Mouse (Mus musculus) forebrain, embryonic 13.5 days (tissue): ENCODE data around the gene Fzd5. TPM values are rescaled to one million over a fixed set of nuclear protein-coding genes. Genes with fewer than 3 reads are reported as not detected.
A peak's percentile ranks its signal among the peaks of the same experiment; 100 is the strongest.

Source experiments
- ATAC-seq: fragments of 200-750 bp; cut with Nextera tagmentation; 2 replicates; pipeline ENCODE4 v1.8.0; 2017
- H3K27ac ChIP-seq: fragments of 300-500 bp; sonication (generic); 2 replicates; pipeline ENCODE4 v1.5.1; 2015; ENCODE audit warnings: inconsistent platforms, mild to moderate bottlenecking, moderate library complexity
- H3K27me3 ChIP-seq: fragments of 300-500 bp; sonication (generic); 2 replicates; pipeline ENCODE4 v1.6.1; 2015; ENCODE audit warnings: mild to moderate bottlenecking, inconsistent platforms
- H3K36me3 ChIP-seq: fragments of 300-500 bp; sonication (generic); 2 replicates; pipeline ENCODE4 v1.6.1; 2015; ENCODE audit warnings: mild to moderate bottlenecking, inconsistent platforms; ENCODE audit not compliant: poor library complexity, severe bottlenecking
- H3K4me1 ChIP-seq: fragments of 300-500 bp; sonication (generic); 2 replicates; pipeline ENCODE4 v1.6.1; 2015; ENCODE audit warnings: inconsistent platforms
- H3K4me2 ChIP-seq: fragments of 300-500 bp; sonication (generic); 2 replicates; pipeline ENCODE4 v1.6.1; 2015; ENCODE audit warnings: inconsistent platforms, mild to moderate bottlenecking, moderate library complexity
- H3K4me3 ChIP-seq: fragments of 300-500 bp; sonication (generic); 2 replicates; pipeline ENCODE4 v1.5.1; 2015; ENCODE audit warnings: mild to moderate bottlenecking, inconsistent platforms
- H3K9ac ChIP-seq: fragments of 300-500 bp; sonication (generic); 2 replicates; pipeline ENCODE4 v1.6.1; 2015; ENCODE audit warnings: mild to moderate bottlenecking, inconsistent platforms
- H3K9me3 ChIP-seq: fragments of 300-500 bp; sonication (generic); replicated peaks from 2 replicates; pipeline ENCODE4 v1.6.1; 2016; ENCODE audit warnings: inconsistent platforms
- WGBS: fragments of 180-500 bp; shearing (Covaris S2); methylation state at CpG from one replicate; pipeline ENCODE4 v1.1.7; 2015; 5-methylcytosine and 5-hydroxymethylcytosine counted together
- polyA plus RNA-seq: library from polyadenylated mRNA; unstranded; fragments of >200 nt; fragmentation: Nextera tagmentation; extraction: Ambion mirVana; gene quantifications from 2 replicates; pipeline ENCODE4 v1.2.1, GENCODE M21; 2015

Fzd5 gene
- polyA plus RNA-seq, 1 experiment from 2014 or later = 0.56 TPM

DNA sequence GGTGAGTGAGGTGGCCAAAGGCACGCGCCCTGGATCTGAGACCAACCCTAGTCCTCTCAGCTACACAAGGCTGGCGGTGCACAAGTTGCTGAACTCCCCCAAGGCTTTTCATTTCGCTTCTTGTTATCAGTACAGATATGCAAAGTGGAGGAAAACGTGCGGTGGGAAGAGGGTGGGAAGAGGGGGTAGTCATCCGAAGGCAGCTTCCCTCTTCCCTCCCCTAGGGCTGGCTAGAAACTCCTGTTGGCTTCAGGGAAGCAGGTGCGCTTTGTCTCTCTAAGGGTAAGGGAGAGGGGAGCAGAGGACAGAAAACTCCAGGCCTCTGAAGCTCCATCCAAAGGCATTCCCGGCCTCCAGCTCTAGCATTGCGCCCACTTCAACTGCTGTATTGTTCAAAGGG, 5.4 kb downstream of the Fzd5 start:
- peaks cover 44% of the 10 kb centered on the region for H3K4me1 ChIP-seq
- no peak overlapping the region for H3K27ac ChIP-seq
- H3K27me3 ChIP-seq = peaks cover 66% of the 10 kb centered on the region
- H3K4me3 ChIP-seq = no peak overlapping the region
- H3K9ac ChIP-seq = peak overlapping the region; percentile 31; the same call in 1 of the 2 replicates
- H3K9me3 ChIP-seq = no peaks in the 10 kb centered on the region
- WGBS = 36% methylated on average over 10 of the region's 10 CpGs
- no peak for ATAC-seq
- no peak overlapping the region; the same call in 1 of the 2 replicates for H3K4me2 ChIP-seq
- no peaks in the 10 kb centered on the region for H3K36me3 ChIP-seq

DNA sequence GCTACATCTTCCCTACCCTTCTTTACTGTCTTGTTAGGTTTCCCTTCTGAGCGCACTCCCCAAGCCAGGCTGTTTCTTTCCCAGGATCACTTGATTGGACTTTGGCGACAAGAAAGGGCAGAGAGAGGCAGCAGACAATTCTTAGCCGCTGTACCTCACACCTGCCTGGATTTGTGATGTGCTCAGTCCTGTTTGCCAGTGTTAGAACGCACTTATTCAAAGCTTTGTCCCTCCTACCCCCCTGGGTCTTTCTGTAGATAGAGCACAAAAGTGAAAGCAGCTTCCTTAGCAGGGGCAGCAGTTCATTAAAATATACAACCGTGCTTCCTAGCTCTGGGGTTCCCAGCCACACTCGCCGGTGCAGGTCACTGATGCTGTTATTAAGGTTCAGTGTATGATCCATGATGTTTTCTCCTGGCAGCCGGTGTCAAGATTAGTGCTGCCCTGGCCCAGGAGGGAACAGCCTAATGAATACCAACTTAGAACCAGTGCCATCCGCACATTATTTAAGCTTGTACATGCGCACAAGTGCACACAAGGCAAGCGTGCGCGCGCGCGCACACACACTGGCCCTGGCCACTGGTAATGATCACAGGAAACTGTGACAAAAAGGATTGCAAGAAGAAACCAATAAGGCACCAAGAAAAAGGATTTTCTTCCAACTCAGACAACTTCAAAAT, 6.1 kb downstream of the Fzd5 start:
- WGBS = 62% methylated on average over 16 of the region's 16 CpGs
- Histone ChIP-seq H3K9ac (no peak overlapping the region), H3K9me3 (no peaks in the 10 kb centered on the region), H3K27ac (no peak overlapping the region), H3K36me3 (no peaks in the 10 kb centered on the region), H3K4me1 (peaks cover 37% of the 10 kb centered on the region), H3K4me2 (no peak overlapping the region), H3K4me3 (no peak overlapping the region), H3K27me3 (peaks cover 59% of the 10 kb centered on the region)
- ATAC-seq = no peak

DNA sequence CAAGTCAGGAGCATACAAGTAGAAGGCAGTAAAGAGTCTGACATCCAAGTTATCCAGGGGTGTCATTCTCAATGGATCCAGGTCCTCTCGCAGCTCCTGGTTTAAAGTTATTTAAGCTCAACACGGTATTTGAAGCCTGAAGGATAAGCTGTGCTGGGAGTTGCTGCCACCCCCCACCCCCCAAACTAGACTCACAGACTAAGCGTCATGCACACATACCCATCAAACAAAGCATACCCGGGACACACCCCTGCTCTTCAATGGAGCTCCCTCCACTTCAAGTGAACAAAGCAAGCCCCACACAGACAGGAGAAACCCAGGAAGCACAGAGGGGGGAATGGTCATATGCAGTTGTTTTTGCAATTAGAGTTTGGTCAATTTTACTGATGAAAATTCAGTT, 7.5 kb downstream of the Fzd5 start:
- peaks cover 45% of the 10 kb centered on the region for H3K27me3 ChIP-seq
- H3K36me3 ChIP-seq = no peaks in the 10 kb centered on the region
- H3K4me1 ChIP-seq = peaks cover 23% of the 10 kb centered on the region
- no peak overlapping the region for H3K27ac ChIP-seq
- H3K9me3 ChIP-seq = no peaks in the 10 kb centered on the region
- H3K4me3 ChIP-seq = no peak overlapping the region
- H3K9ac ChIP-seq = no peak overlapping the region
- no peak for ATAC-seq
- 60% methylated on average over 4 of the region's 4 CpGs for WGBS
- H3K4me2 ChIP-seq = no peak overlapping the region

DNA sequence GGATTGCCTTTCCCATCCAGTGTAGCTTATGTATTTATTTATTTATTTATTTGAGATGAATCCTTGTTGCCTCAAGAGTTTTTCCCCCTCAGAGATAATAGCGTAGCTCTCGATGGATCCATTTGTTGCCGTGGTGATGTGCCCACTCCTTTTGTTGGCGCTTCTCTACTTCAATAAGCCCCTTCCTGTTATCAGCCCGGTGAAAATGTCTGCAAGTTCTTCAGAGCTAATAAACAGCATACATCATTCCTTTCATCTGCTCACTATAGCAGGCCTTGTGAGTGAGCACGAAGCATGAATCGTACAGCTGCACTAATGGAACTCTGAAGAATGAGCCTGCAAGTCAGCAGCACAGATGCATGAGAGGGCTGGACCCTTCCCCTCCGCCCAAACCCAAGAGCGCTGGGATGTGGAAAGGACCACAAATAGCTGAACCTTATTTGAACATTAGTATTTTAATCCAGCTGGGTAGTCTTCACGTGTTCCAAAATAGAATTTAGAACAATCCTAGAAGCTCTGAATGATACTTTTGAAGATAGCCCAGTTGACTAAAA, 16.4 kb downstream of the Fzd5 start:
- Histone ChIP-seq H3K9me3 (no peaks in the 10 kb centered on the region), H3K4me3 (no peak overlapping the region), H3K27ac (no peak overlapping the region), H3K36me3 (peaks cover 27% of the 10 kb centered on the region), H3K4me1 (peaks cover 14% of the 10 kb centered on the region), H3K27me3 (no peaks in the 10 kb centered on the region), H3K9ac (no peak overlapping the region), H3K4me2 (no peak overlapping the region)
- WGBS = 50% methylated on average over 10 of the region's 10 CpGs
- ATAC-seq = peak; percentile 43; the same call in 1 of the 2 replicates

DNA sequence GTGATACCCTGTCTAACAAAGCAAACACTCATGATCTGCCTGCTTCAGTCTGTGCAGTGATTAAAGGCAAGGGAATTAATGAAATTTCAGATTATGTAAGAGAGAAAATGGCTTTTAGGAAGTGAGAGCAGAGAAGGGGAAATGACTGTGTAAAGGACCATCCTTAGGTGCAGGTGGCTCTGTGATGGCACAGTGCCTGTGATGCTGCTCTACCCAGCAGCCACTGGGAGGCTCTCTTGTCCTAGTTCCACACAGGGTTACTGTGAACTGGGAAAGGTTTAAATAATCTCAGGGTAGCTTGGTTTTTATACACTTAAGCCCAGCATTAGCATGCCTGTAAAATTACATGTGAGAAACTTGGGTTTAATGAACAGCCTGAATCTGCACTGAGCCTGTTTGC, 20.0 kb downstream of the Fzd5 start:
- Histone ChIP-seq H3K27ac (no peak overlapping the region), H3K4me1 (peaks cover 14% of the 10 kb centered on the region), H3K9ac (no peak overlapping the region), H3K9me3 (no peaks in the 10 kb centered on the region), H3K4me2 (no peak overlapping the region), H3K4me3 (no peak overlapping the region), H3K36me3 (peaks cover 38% of the 10 kb centered on the region), H3K27me3 (no peaks in the 10 kb centered on the region)
- peak; percentile 86 for ATAC-seq

DNA sequence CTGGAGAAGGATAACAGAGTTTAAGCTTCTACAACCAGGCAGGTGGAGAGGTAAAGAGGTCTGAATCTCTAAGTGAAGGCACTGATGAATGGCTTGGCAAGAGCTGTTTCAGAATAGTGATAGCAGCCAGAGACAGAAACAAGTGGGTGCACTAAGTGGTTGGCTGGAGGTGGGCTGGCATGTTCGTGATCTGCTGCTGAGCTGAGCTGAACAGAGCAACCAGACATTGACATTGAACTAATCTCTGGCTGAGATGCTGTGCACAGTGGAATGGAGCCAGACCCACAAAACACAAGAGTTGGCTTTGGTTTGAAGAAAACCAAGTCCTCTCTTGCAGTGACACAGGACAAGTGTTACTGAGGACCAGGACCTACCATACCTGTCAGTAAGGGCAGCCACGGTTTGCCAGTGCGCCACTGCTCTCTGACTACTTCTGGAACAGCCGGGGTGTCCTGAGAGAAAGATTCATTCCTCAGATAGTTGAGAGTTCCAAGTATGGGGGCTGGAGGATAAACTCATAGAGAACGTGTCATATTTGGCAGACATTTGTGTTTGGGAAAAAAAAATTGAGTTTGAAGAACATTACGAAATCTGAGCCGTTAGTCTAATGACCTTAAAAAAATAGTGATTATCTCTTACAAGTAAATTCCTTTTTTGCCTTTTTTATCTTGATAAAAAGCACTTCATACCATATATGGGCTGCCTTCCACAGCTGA, 20.8 kb downstream of the Fzd5 start:
- no peak for ATAC-seq
- Histone ChIP-seq H3K27me3 (no peaks in the 10 kb centered on the region), H3K9me3 (no peaks in the 10 kb centered on the region), H3K9ac (no peak overlapping the region), H3K27ac (no peak overlapping the region), H3K4me2 (no peak overlapping the region), H3K4me3 (no peak overlapping the region), H3K4me1 (peaks cover 14% of the 10 kb centered on the region), H3K36me3 (peaks cover 35% of the 10 kb centered on the region)
- WGBS = 92% methylated on average over 7 of the region's 7 CpGs

GRCm38 (mm10) chr1:64715458-64715857, 22.1 kb downstream of the Fzd5 start:
- Histone ChIP-seq H3K36me3 (peaks cover 32% of the 10 kb centered on the region), H3K9ac (no peak overlapping the region), H3K27ac (no peak overlapping the region), H3K27me3 (no peaks in the 10 kb centered on the region), H3K4me3 (no peak overlapping the region), H3K4me1 (peaks cover 5% of the 10 kb centered on the region; the same call in 1 of the 2 replicates), H3K4me2 (no peak overlapping the region), H3K9me3 (no peaks in the 10 kb centered on the region)
- ATAC-seq = no peak
- WGBS = 75% methylated on average over 2 of the region's 2 CpGs

DNA sequence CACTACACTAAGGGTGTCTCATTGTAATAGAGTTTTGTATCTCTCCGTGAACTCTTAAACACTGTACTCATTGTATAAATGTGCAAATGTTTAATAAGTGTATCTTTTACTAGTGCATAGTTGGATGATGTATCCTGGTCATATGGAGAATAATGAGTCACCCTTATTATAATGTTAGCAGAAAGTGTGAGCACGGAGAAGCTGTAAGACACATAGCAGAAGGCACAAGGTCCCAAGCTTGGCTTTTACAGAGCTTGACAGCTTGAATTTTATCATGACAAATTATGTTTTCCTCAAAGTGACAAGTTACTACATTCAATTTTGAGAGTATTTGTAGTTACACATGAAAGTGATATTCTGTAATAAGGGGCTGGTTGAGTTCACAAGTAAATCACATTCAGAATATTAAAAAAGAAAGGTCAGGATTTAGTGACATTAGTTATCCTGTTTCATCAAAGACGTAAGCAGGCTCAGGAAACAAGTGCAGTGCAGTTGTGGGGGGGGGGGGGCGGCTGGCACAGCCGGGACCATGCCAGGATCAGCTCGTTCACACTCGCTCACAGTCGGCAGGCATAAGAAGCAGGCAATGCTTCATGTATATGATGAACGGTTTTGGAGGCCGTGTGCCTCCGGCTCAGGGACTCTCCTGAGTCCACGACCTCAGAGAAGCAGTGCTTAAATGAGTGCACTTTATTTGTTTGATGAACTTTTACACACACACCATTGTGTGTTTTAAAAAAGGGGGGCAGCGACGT, 25.4 kb downstream of the Fzd5 start:
- H3K4me2 ChIP-seq = no peak overlapping the region
- ATAC-seq = peak; percentile 55; the same call in 1 of the 2 replicates
- H3K4me3 ChIP-seq = no peak overlapping the region
- no peaks in the 10 kb centered on the region for H3K4me1 ChIP-seq
- no peaks in the 10 kb centered on the region for H3K27me3 ChIP-seq
- H3K9me3 ChIP-seq = no peaks in the 10 kb centered on the region
- WGBS = 76% methylated on average over 14 of the region's 14 CpGs
- H3K27ac ChIP-seq = no peak overlapping the region
- H3K36me3 ChIP-seq = peaks cover 29% of the 10 kb centered on the region; the same call in 1 of the 2 replicates
- H3K9ac ChIP-seq = no peak overlapping the region

- 21% methylated on average over 2 of the region's 2 CpGs for WGBS
- H3K9me3 ChIP-seq = no peaks in the 10 kb centered on the region
- ATAC-seq = no peak
- H3K27ac ChIP-seq = no peak overlapping the region
- H3K36me3 ChIP-seq = peaks cover 11% of the 10 kb centered on the region; the same call in 1 of the 2 replicates
- no peak overlapping the region for H3K9ac ChIP-seq
- no peak overlapping the region for H3K4me2 ChIP-seq
- H3K4me1 ChIP-seq = no peaks in the 10 kb centered on the region
- no peaks in the 10 kb centered on the region for H3K27me3 ChIP-seq
- no peak overlapping the region for H3K4me3 ChIP-seq
These were observed 27.7 kb downstream of the Fzd5 start for GRCm38 (mm10) chr1:64709891-64710290.

- peaks cover 8% of the 10 kb centered on the region; the same call in 1 of the 2 replicates for H3K36me3 ChIP-seq
- H3K4me1 ChIP-seq = no peaks in the 10 kb centered on the region
- no peak overlapping the region for H3K4me2 ChIP-seq
- no peaks in the 10 kb centered on the region for H3K27me3 ChIP-seq
- H3K9me3 ChIP-seq = no peaks in the 10 kb centered on the region
- WGBS = 89% methylated on average over 2 of the region's 2 CpGs
- H3K27ac ChIP-seq = no peak overlapping the region
- no peak for ATAC-seq
- no peak overlapping the region for H3K4me3 ChIP-seq
- no peak overlapping the region for H3K9ac ChIP-seq
These were observed 30.9 kb downstream of the Fzd5 start for GRCm38 (mm10) chr1:64706610-64707009.

DNA sequence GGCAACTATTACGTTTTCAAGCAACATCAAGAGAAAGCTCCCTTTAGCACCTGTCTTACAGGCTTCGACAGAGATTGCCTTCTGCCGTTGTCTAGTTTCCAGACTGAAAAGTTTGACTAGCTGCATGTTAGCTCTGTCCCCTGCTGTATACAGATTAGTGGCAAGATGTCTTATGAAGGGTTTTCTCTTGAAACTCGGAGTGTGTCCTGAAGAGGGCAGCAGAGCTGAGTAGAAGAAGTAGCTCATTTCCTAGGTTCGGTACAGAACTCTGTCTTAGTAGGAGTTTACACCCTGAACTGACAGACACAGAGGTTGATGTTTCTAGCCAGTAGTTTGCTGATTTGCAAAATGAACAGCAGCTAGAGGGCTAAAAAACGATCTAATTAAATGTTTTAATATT, 32.3 kb downstream of the Fzd5 start:
- ATAC-seq = no peak
- Histone ChIP-seq H3K4me2 (no peak overlapping the region), H3K9ac (no peak overlapping the region), H3K27ac (no peak overlapping the region), H3K4me1 (no peaks in the 10 kb centered on the region), H3K36me3 (peaks cover 8% of the 10 kb centered on the region; the same call in 1 of the 2 replicates), H3K27me3 (no peaks in the 10 kb centered on the region), H3K4me3 (no peak overlapping the region), H3K9me3 (no peaks in the 10 kb centered on the region)
- 48% methylated on average over 6 of the region's 6 CpGs for WGBS

DNA sequence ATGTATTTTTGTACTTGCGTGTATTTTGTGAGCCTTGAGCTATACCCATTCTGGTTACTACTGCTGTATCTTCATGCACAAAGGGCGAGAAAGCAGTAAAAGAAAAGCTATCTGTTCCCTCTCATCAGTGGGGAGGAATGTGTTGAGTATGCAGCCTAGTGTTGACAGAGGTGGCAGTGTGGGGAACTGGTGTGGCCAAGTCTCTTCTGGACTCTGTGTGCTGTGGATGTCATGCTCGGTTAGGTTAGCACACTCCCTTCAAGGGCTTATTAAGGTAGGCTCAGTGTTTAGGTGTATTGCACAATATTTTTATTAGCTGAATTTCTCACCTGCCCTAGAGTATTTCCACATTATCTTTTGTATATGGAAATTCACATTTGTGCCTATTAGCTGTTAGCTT, 35.8 kb downstream of the Fzd5 start:
- 89% methylated on average over 3 of the region's 3 CpGs for WGBS
- Histone ChIP-seq H3K27me3 (no peaks in the 10 kb centered on the region), H3K36me3 (peaks cover 6% of the 10 kb centered on the region; the same call in 1 of the 2 replicates), H3K4me3 (no peak overlapping the region), H3K27ac (no peak overlapping the region), H3K4me1 (no peaks in the 10 kb centered on the region), H3K9me3 (no peaks in the 10 kb centered on the region), H3K4me2 (no peak overlapping the region), H3K9ac (no peak overlapping the region)
- ATAC-seq = no peak
